Mouse (Mus musculus): Measurements from ENCODE around the gene Poldip3. TPM values are rescaled to one million over a fixed set of nuclear protein-coding genes. Genes with fewer than 3 reads are reported as not detected.
"Not testable (repeated sequence)": the region's sequence is repeated elsewhere in the genome, so short reads cannot be mapped to it uniquely, and the experiment has no call there.

Poldip3 gene
- polyA plus RNA-seq, 1 experiment from 2014 or later: 137 TPM

DNA sequence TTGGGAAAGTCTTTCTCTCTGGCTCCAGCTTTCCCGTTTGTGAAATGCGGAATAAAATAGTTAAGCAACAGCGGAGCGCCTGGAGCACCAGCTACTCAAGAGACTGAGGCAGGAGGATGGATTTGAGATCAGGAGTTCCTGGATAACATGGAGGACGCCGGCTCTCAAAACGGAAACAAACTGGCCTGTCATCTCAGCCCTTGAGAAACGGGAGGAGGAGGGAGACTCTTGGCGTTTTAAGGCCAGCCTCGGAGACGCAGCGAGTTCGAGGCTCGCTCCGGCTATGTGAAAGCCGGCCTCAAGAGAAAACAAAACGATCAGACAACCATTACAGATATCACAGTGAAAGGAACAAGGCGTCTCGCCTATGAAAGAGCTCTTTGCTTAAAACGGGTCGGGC, 789 bp downstream of the Poldip3 start:
- 4% methylated on average over 21 of the region's 21 CpGs for WGBS
- Histone ChIP-seq H3K36me3 (peaks cover 22% of the 10 kb centered on the region), H3K9ac (peak overlapping the region; percentile 98), H3K4me3 (peak overlapping the region; percentile 94), H3K4me2 (peak overlapping the region; percentile 94), H3K27ac (replicated peaks) (peak overlapping the region; percentile 98), H3K4me1 (replicated peaks) (peaks cover 23% of the 10 kb centered on the region), H3K9me3 (no peaks in the 10 kb centered on the region), H3K27me3 (no peaks in the 10 kb centered on the region)
- no peak for ATAC-seq (ENCODE audit: low read depth)

DNA sequence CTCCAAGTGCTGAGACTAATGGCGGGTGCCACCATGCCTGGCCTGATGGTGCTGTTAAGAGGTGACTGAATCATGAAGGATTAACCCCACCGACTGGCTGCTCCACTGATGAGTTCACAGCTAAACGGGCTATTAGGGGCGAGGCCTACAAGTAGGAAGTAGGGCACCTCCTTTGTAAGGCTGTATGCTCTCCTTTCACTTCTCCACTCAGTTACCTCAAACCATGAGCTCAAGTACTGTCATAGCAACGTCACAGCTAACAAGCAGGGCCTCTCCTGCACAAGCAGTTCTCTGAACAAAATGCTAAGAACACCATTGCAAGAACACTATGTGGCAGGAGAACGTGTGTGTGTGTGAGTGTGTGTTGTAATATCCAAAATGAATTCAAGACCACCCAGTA, 3.6 kb downstream of the Poldip3 start:
- Histone ChIP-seq H3K4me1 (replicated peaks) (peaks cover 43% of the 10 kb centered on the region), H3K27me3 (no peaks in the 10 kb centered on the region), H3K4me2 (no peak overlapping the region), H3K27ac (replicated peaks) (no peak overlapping the region), H3K4me3 (no peak overlapping the region), H3K9me3 (no peaks in the 10 kb centered on the region), H3K9ac (no peak overlapping the region), H3K36me3 (peaks cover 16% of the 10 kb centered on the region)
- ATAC-seq (ENCODE audit: low read depth): no peak
- WGBS: 93% methylated on average over 6 of the region's 6 CpGs

- H3K9me3 ChIP-seq: no peaks in the 10 kb centered on the region
- H3K9ac ChIP-seq: peak overlapping the region; percentile 34; the same call in 1 of the 2 replicates
- H3K27ac ChIP-seq (replicated peaks): peak overlapping the region; percentile 20; the same call in 1 of the 2 replicates
- no peaks in the 10 kb centered on the region for H3K27me3 ChIP-seq
- H3K4me2 ChIP-seq: no peak overlapping the region
- peaks cover 23% of the 10 kb centered on the region for H3K36me3 ChIP-seq
- peaks cover 32% of the 10 kb centered on the region for H3K4me1 ChIP-seq (replicated peaks)
- no peak for ATAC-seq (ENCODE audit: low read depth)
- WGBS: 52% methylated on average over 5 of the region's 5 CpGs
- H3K4me3 ChIP-seq: no peak overlapping the region
Observed at GRCm38 (mm10) chr15:83142861-83143260, 6.3 kb downstream of the Poldip3 start.

GRCm38 (mm10) chr15:83135654-83136053, 13.5 kb downstream of the Poldip3 start:
- H3K4me3 ChIP-seq: no peak overlapping the region
- H3K9ac ChIP-seq: no peak overlapping the region
- no peaks in the 10 kb centered on the region for H3K9me3 ChIP-seq
- no peak overlapping the region for H3K27ac ChIP-seq (replicated peaks)
- no peaks in the 10 kb centered on the region for H3K27me3 ChIP-seq
- H3K4me1 ChIP-seq (replicated peaks): 0 out of 2 replicates have a peak, but pooled peaks cover under 1% of the 10 kb centered on the region
- peaks cover 79% of the 10 kb centered on the region for H3K36me3 ChIP-seq
- no peak overlapping the region for H3K4me2 ChIP-seq
- WGBS: 96% methylated on average over 2 of the region's 2 CpGs
- no peak for ATAC-seq (ENCODE audit: low read depth)

DNA sequence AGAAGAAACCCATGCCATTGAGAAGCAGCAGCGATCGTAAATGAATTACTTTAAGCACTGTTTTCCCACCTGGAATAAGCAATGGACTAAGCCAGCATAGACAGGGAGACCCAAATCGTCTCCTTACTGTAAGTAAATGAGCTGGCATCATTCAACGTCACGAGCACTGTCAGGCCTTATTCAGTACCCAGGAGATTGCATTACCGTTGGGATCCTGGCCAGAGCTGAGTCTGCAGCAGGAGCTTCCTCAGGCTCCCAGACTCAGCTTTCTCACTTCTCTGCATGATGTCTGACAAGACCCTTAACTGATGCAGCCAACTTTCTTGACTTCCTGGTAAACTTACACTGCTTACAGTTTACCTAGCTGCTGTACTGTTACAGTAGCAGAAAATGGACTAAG, 14.5 kb downstream of the Poldip3 start:
- H3K9ac ChIP-seq: no peak overlapping the region
- no peak for ATAC-seq (ENCODE audit: low read depth)
- no peaks in the 10 kb centered on the region for H3K9me3 ChIP-seq
- H3K27me3 ChIP-seq: no peaks in the 10 kb centered on the region
- no peak overlapping the region for H3K27ac ChIP-seq (replicated peaks)
- H3K4me1 ChIP-seq (replicated peaks): no peaks in the 10 kb centered on the region
- 88% methylated on average over 6 of the region's 6 CpGs for WGBS
- H3K4me3 ChIP-seq: no peak overlapping the region
- H3K4me2 ChIP-seq: no peak overlapping the region
- peaks cover 89% of the 10 kb centered on the region for H3K36me3 ChIP-seq

DNA sequence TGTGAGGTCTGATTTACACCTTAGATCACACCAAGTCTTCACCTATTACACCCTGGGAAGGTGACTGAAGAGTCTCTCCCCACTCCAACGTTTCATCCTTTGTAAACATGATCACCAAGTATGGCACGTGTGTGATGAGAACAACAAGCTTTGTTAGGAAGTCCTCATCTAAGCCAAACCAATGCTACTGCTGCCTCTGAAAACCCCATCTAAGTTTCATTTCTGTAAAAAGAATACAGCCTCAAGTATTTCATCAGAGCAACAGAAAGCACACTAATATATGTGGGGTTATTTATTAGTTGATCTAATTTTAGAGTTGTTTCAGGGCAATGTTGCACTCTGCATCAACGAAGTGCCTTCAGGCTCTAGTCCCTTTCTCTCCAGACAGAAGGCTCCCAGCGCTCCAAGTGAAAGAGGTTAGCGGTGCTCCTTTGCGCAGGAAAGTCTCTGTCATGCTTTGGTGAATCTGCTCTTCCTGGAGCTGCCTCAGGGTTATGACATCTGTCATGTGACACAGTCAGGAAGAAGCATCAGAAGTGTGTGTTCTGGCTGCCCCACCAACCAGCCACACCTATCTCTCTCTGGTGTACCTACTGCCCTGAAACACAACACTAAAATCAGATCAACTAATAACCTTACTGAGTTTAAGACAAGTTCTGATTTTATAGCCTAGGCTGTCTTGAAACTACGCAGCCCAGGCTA, 19.5 kb downstream of the Poldip3 start:
- Histone ChIP-seq H3K36me3 (peaks cover 96% of the 10 kb centered on the region), H3K4me3 (no peak overlapping the region), H3K4me2 (no peak overlapping the region), H3K9me3 (no peaks in the 10 kb centered on the region), H3K4me1 (replicated peaks) (peaks cover 12% of the 10 kb centered on the region), H3K9ac (no peak overlapping the region), H3K27ac (replicated peaks) (no peak overlapping the region), H3K27me3 (no peaks in the 10 kb centered on the region)
- WGBS: 89% methylated on average over 7 of the region's 7 CpGs
- ATAC-seq (ENCODE audit: low read depth): no peak

- WGBS: 29% methylated on average over 3 of the region's 3 CpGs
- not testable (repeated sequence) for H3K9ac ChIP-seq; ATAC-seq (ENCODE audit: low read depth); H3K9me3 ChIP-seq; H3K4me2 ChIP-seq; H3K27me3 ChIP-seq; H3K4me3 ChIP-seq
- Histone ChIP-seq H3K4me1 (replicated peaks) (peaks cover 12% of the 10 kb centered on the region), H3K27ac (replicated peaks) (0 out of 2 replicates have a peak overlapping the region, but pooled peaks have one; percentile 20), H3K36me3 (peaks cover 73% of the 10 kb centered on the region)
Observed at GRCm38 (mm10) chr15:83127037-83127436, 22.1 kb downstream of the Poldip3 start.

- Histone ChIP-seq H3K9ac (no peak overlapping the region), H3K4me3 (no peak overlapping the region), H3K36me3 (peaks cover 68% of the 10 kb centered on the region), H3K27me3 (no peaks in the 10 kb centered on the region), H3K4me2 (no peak overlapping the region), H3K9me3 (no peaks in the 10 kb centered on the region), H3K27ac (replicated peaks) (0 out of 2 replicates have a peak overlapping the region, but pooled peaks have one; percentile 20), H3K4me1 (replicated peaks) (peaks cover 15% of the 10 kb centered on the region)
- ATAC-seq (ENCODE audit: low read depth): no peak
- WGBS: 85% methylated on average over 9 of the region's 9 CpGs
Observed at GRCm38 (mm10) chr15:83126582-83126981, 22.6 kb downstream of the Poldip3 start.

GRCm38 (mm10) chr15:83124625-83125024, 24.6 kb downstream of the Poldip3 start:
- no peak for ATAC-seq (ENCODE audit: low read depth)
- H3K9ac ChIP-seq: no peak overlapping the region
- 78% methylated on average over 5 of the region's 5 CpGs for WGBS
- H3K4me2 ChIP-seq: no peak overlapping the region
- no peak overlapping the region for H3K4me3 ChIP-seq
- no peak overlapping the region for H3K27ac ChIP-seq (replicated peaks)
- peaks cover 54% of the 10 kb centered on the region for H3K36me3 ChIP-seq
- no peaks in the 10 kb centered on the region for H3K9me3 ChIP-seq
- no peaks in the 10 kb centered on the region for H3K27me3 ChIP-seq
- H3K4me1 ChIP-seq (replicated peaks): peaks cover 24% of the 10 kb centered on the region

DNA sequence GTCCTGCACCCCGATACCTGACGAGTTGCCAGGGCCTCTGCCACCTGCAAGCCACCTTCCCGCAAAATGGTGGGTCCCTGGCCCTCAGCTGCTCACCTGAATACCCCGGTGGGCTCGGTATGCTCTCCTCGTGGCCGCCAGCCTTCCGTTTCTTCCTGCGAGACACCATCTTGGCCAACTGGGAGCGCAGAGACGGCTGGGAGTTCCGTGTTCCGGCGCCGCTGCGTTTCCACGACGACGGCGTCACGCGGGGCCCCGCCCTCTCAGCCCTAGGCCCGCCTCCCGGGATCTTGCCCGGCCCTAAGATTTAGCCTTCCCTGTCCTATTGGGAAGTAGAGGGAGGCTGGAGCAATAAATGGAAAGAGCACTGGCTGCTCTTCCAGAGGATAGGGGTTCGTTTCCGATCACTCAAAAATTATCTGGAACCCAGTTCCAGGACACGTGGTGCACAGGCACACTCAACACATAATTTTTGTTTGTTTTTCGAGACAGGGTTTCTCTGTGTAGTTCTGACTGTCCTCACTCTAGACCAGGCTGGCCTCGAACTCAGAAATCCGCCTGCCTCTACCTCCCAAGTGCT, 26.5 kb downstream of the Poldip3 start, which contains the start of gene Rrp7a:
Gene Rrp7a, minus strand, starts transcription at position 236 of the 580 bp plus-strand sequence.
- Histone ChIP-seq H3K4me2 (peak within 1 kb of the TSS; percentile 81), H3K4me1 (replicated peaks) (peaks cover 28% of the 10 kb centered on the region), H3K9me3 (no peaks in the 10 kb centered on the region), H3K27me3 (no peaks in the 10 kb centered on the region), H3K36me3 (peaks cover 53% of the 10 kb centered on the region), H3K9ac (peak within 1 kb of the TSS; percentile 83), H3K4me3 (peak within 1 kb of the TSS; percentile 88), H3K27ac (replicated peaks) (peak within 1 kb of the TSS; percentile 89)
- peak; percentile 89 for ATAC-seq (ENCODE audit: low read depth)
- 10% methylated on average over 32 of the region's 32 CpGs for WGBS

GRCm38 (mm10) chr15:83121709-83122565, 27.2 kb downstream of the Poldip3 start:
- H3K27me3 ChIP-seq: no peaks in the 10 kb centered on the region
- peak; percentile 60 for ATAC-seq (ENCODE audit: low read depth)
- H3K36me3 ChIP-seq: peaks cover 53% of the 10 kb centered on the region
- peaks cover 27% of the 10 kb centered on the region for H3K4me1 ChIP-seq (replicated peaks)
- H3K4me3 ChIP-seq: peak overlapping the region; percentile 88
- H3K9me3 ChIP-seq: no peaks in the 10 kb centered on the region
- peak overlapping the region; percentile 89 for H3K27ac ChIP-seq (replicated peaks)
- peak overlapping the region; percentile 83 for H3K9ac ChIP-seq
- WGBS: 4% methylated on average over 43 of the region's 43 CpGs
- H3K4me2 ChIP-seq: peak overlapping the region; percentile 81

- Histone ChIP-seq H3K9me3 (no peaks in the 10 kb centered on the region), H3K27me3 (no peaks in the 10 kb centered on the region), H3K9ac (no peak overlapping the region), H3K4me3 (no peak overlapping the region), H3K4me2 (no peak overlapping the region), H3K36me3 (peaks cover 50% of the 10 kb centered on the region), H3K27ac (replicated peaks) (no peak overlapping the region), H3K4me1 (replicated peaks) (peaks cover 30% of the 10 kb centered on the region)
- no peak for ATAC-seq (ENCODE audit: low read depth)
- 59% methylated on average over 7 of the region's 7 CpGs for WGBS
Observed at GRCm38 (mm10) chr15:83118360-83118759, 30.8 kb downstream of the Poldip3 start.

Data from neural tube, embryonic 13.5 days (tissue).